Mouse (Mus musculus) hindbrain, embryonic 13.5 days (tissue): ENCODE results near the gene Cmtm4. TPM values are rescaled to one million over a fixed set of nuclear protein-coding genes. Genes with fewer than 3 reads are reported as not detected.

Source experiments
- ATAC-seq: fragments of 200-750 bp; cut with Nextera tagmentation; 2 replicates; pipeline ENCODE4 v1.8.0; 2017; ENCODE audit warnings: moderate TSS enrichment; ENCODE audit not compliant: low FRiP score
- H3K27ac ChIP-seq: fragments of 300-500 bp; sonication (generic); 2 replicates; pipeline ENCODE4 v1.5.1; 2015; ENCODE audit warnings: inconsistent platforms, mild to moderate bottlenecking, moderate library complexity
- H3K27me3 ChIP-seq: fragments of 300-500 bp; sonication (generic); 2 replicates; pipeline ENCODE4 v1.6.1; 2015; ENCODE audit warnings: mild to moderate bottlenecking, inconsistent platforms
- H3K36me3 ChIP-seq: fragments of 300-500 bp; sonication (generic); 2 replicates; pipeline ENCODE4 v1.6.1; 2015; ENCODE audit warnings: mild to moderate bottlenecking, inconsistent platforms
- H3K4me1 ChIP-seq: fragments of 300-500 bp; sonication (generic); replicated peaks from 2 replicates; pipeline ENCODE4 v1.6.1; 2015; ENCODE audit warnings: inconsistent platforms
- H3K4me2 ChIP-seq: fragments of 300-500 bp; sonication (generic); 2 replicates; pipeline ENCODE4 v1.6.1; 2015; ENCODE audit warnings: inconsistent platforms, mild to moderate bottlenecking, moderate library complexity
- H3K4me3 ChIP-seq: fragments of 300-500 bp; sonication (generic); 2 replicates; pipeline ENCODE4 v1.5.1; 2015; ENCODE audit warnings: mild to moderate bottlenecking, inconsistent platforms
- H3K9ac ChIP-seq: fragments of 300-500 bp; sonication (generic); 2 replicates; pipeline ENCODE4 v1.6.1; 2015; ENCODE audit warnings: mild to moderate bottlenecking, inconsistent platforms
- H3K9me3 ChIP-seq: fragments of 300-500 bp; sonication (generic); 2 replicates; pipeline ENCODE4 v1.6.1; 2016; ENCODE audit warnings: inconsistent platforms
- WGBS: fragments of 180-500 bp; shearing (Covaris S2); methylation state at CpG from one replicate; pipeline ENCODE4 v1.1.7; 2015; 5-methylcytosine and 5-hydroxymethylcytosine counted together
- polyA plus RNA-seq: library from polyadenylated mRNA; unstranded; fragments of >200 nt; fragmentation: Nextera tagmentation; extraction: Ambion mirVana; gene quantifications from 2 replicates; pipeline ENCODE4 v1.2.1, GENCODE M21; 2015

The Cmtm4 gene
- polyA plus RNA-seq, 1 experiment from 2014 or later = 2.1 TPM

GRCm38 (mm10) chr8:104369591-104369990 lies 26.0 kb downstream of the Cmtm4 start:
- ATAC-seq = no peak
- Histone ChIP-seq H3K9me3 (no peaks in the 10 kb centered on the region), H3K9ac (no peak overlapping the region), H3K27ac (no peak overlapping the region), H3K4me3 (no peak overlapping the region), H3K4me1 (peaks cover 34% of the 10 kb centered on the region), H3K27me3 (no peaks in the 10 kb centered on the region), H3K4me2 (no peak overlapping the region), H3K36me3 (no peaks in the 10 kb centered on the region)
- WGBS = 81% methylated on average over 12 of the region's 12 CpGs

DNA sequence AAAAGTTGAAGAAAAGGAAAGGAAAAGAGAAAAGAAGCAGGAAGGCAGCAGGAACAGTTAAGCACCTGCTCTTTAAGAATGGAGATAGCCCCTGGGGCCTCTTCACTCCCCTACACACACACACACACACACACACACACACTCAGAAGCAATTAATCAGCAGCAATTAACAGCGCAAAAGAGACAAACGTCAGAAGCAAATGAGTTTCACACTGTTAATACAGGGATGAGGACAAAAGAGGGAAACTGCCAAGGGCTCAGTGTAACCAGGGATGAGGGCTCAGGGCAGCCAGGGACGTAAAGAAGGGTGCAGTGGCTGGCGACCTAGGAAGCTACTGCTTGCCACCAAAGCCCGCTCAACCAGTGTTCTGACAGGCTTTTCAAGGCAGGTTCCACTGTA lies 28.2 kb downstream of the Cmtm4 start:
- no peak overlapping the region for H3K4me3 ChIP-seq
- ATAC-seq = peak; percentile 59
- H3K4me2 ChIP-seq = 0 out of 2 replicates have a peak overlapping the region, but pooled peaks have one; percentile 3
- no peaks in the 10 kb centered on the region for H3K27me3 ChIP-seq
- WGBS = 29% methylated on average over 5 of the region's 5 CpGs
- H3K4me1 ChIP-seq = peaks cover 28% of the 10 kb centered on the region
- peak overlapping the region; percentile 37; the same call in 1 of the 2 replicates for H3K27ac ChIP-seq
- no peaks in the 10 kb centered on the region for H3K36me3 ChIP-seq
- H3K9ac ChIP-seq = peak overlapping the region; percentile 6; the same call in 1 of the 2 replicates
- H3K9me3 ChIP-seq = no peaks in the 10 kb centered on the region

- H3K27me3 ChIP-seq = no peaks in the 10 kb centered on the region
- H3K4me2 ChIP-seq = no peak overlapping the region
- H3K4me1 ChIP-seq = peaks cover 28% of the 10 kb centered on the region
- ATAC-seq = no peak
- no peak overlapping the region for H3K4me3 ChIP-seq
- no peaks in the 10 kb centered on the region; the same call in 1 of the 2 replicates for H3K36me3 ChIP-seq
- H3K27ac ChIP-seq = no peak overlapping the region
- 93% methylated on average over 9 of the region's 9 CpGs for WGBS
- no peak overlapping the region for H3K9ac ChIP-seq
- no peaks in the 10 kb centered on the region for H3K9me3 ChIP-seq
These were observed 29.9 kb downstream of the Cmtm4 start for GRCm38 (mm10) chr8:104365695-104366094.

GRCm38 (mm10) chr8:104359778-104360456 lies 35.7 kb downstream of the Cmtm4 start:
- 0 out of 2 replicates have a peak overlapping the region, but pooled peaks have one; percentile 8 for H3K27ac ChIP-seq
- no peak overlapping the region for H3K4me2 ChIP-seq
- H3K9me3 ChIP-seq = no peaks in the 10 kb centered on the region
- no peak overlapping the region for H3K9ac ChIP-seq
- peaks cover 5% of the 10 kb centered on the region for H3K36me3 ChIP-seq
- H3K4me3 ChIP-seq = no peak overlapping the region
- H3K4me1 ChIP-seq = peaks cover 13% of the 10 kb centered on the region
- WGBS = 61% methylated on average over 15 of the region's 15 CpGs
- no peaks in the 10 kb centered on the region for H3K27me3 ChIP-seq
- no peak for ATAC-seq

DNA sequence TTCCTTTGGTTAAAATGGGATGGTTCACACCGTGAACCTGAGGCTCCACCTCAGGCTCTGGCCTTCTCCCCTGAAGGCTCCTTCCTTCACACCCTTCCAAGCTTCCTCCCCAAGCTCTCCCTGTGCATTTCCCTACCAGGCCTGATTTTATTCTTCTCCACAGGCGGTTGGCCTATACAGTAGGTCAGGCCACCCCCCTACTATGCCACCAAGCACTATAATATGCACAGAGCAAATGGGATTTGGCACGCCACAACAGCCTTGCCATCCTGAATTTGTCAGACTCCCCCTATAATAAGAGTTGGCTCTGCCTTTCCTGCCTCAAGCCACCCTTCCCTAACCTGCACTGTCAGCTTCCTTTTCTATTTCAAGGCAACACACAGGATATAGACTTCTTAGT lies 37.0 kb downstream of the Cmtm4 start:
- WGBS = 76% methylated on average over 3 of the region's 3 CpGs
- Histone ChIP-seq H3K4me1 (peaks cover 13% of the 10 kb centered on the region), H3K36me3 (peaks cover 17% of the 10 kb centered on the region), H3K9me3 (no peaks in the 10 kb centered on the region), H3K27me3 (no peaks in the 10 kb centered on the region), H3K9ac (no peak overlapping the region), H3K4me3 (no peak overlapping the region), H3K27ac (no peak overlapping the region), H3K4me2 (no peak overlapping the region)
- no peak for ATAC-seq

- Histone ChIP-seq H3K9me3 (no peaks in the 10 kb centered on the region), H3K4me2 (no peak overlapping the region), H3K4me1 (peaks cover 7% of the 10 kb centered on the region), H3K4me3 (no peak overlapping the region), H3K9ac (no peak overlapping the region), H3K36me3 (peaks cover 20% of the 10 kb centered on the region), H3K27ac (no peak overlapping the region), H3K27me3 (no peaks in the 10 kb centered on the region)
- 93% methylated on average over 10 of the region's 10 CpGs for WGBS
- ATAC-seq = no peak
These were observed 41.1 kb downstream of the Cmtm4 start for GRCm38 (mm10) chr8:104354504-104354903.

GRCm38 (mm10) chr8:104353186-104353585 lies 42.4 kb downstream of the Cmtm4 start:
- Histone ChIP-seq H3K9ac (no peak overlapping the region), H3K27ac (no peak overlapping the region), H3K4me3 (no peak overlapping the region), H3K27me3 (no peaks in the 10 kb centered on the region), H3K4me2 (no peak overlapping the region), H3K9me3 (no peaks in the 10 kb centered on the region), H3K36me3 (peaks cover 20% of the 10 kb centered on the region), H3K4me1 (peaks cover 3% of the 10 kb centered on the region; the same call in 1 of the 2 replicates)
- no peak for ATAC-seq
- 61% methylated on average over 5 of the region's 5 CpGs for WGBS

DNA sequence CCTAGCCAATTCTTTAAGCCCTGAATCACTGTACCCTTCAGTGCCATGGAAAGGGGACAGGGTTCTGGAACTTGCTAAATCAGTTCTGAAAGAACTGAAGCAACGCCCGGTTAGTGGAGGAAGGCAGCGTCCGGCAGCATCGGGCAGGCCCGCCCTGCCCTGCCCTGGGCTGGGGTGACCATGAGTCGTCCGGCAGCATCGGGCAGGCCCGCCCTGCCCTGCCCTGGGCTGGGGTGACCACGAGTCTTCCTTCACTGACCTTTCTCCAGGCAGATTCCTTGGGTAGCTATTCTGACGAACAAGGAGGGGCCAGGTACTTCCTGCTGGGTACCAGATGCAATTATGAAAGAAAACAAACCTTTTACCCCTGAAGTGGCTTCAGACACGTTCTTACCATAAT lies 45.6 kb downstream of the Cmtm4 start:
- Histone ChIP-seq H3K36me3 (peaks cover 16% of the 10 kb centered on the region), H3K4me3 (no peak overlapping the region), H3K27ac (no peak overlapping the region), H3K4me1 (peaks cover 3% of the 10 kb centered on the region; the same call in 1 of the 2 replicates), H3K9ac (no peak overlapping the region), H3K9me3 (no peaks in the 10 kb centered on the region), H3K4me2 (no peak overlapping the region), H3K27me3 (no peaks in the 10 kb centered on the region)
- WGBS = 83% methylated on average over 13 of the region's 13 CpGs
- ATAC-seq = no peak

DNA sequence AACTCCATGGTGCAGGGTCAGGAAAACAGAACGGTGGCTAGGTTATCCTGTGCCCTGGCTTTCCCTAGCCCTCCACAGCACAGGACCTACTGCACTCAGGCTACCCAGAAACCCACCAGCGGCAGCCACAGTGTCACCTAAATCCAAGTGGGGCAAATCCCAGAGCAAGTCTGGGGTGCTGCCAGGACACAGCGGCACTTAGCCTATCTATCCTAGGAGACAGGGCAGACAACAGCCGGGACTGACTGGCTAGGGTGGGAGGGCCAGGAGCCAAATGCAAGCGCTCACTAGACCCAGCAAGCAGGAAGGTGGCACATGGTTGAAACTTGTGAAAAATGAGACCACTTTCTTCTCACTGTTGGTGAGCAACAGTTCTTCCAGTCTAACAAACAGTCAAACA lies 46.6 kb downstream of the Cmtm4 start:
- Histone ChIP-seq H3K27ac (no peak overlapping the region), H3K9ac (no peak overlapping the region), H3K27me3 (no peaks in the 10 kb centered on the region), H3K36me3 (peaks cover 5% of the 10 kb centered on the region), H3K9me3 (no peaks in the 10 kb centered on the region), H3K4me1 (peaks cover 3% of the 10 kb centered on the region; the same call in 1 of the 2 replicates), H3K4me3 (no peak overlapping the region), H3K4me2 (no peak overlapping the region)
- WGBS = 85% methylated on average over 5 of the region's 5 CpGs
- ATAC-seq = no peak

DNA sequence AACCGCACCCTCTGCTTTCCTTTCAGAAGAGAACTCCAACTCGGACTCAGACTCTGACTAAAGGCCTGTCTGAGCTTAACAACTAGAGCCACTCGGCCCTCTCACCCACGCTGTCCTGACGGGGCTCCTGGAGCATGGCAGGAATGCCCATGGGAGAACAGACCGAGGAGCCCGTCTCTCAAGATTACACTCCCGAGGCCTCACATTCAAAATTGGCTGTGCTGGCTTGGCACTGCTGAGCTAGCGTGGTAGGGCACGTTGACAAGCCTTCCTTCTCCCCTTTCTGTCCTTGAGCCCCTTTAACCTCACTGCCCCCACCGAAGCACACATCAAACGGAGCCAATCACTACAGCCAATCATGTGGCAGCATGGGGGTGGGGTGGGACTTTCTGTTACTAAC lies 48.9 kb downstream of the Cmtm4 start:
- no peak overlapping the region for H3K9ac ChIP-seq
- no peak overlapping the region for H3K27ac ChIP-seq
- WGBS = 57% methylated on average over 12 of the region's 12 CpGs
- no peak for ATAC-seq
- H3K9me3 ChIP-seq = no peaks in the 10 kb centered on the region
- peaks cover under 1% of the 10 kb centered on the region for H3K4me1 ChIP-seq
- H3K4me3 ChIP-seq = no peak overlapping the region
- peaks cover 3% of the 10 kb centered on the region for H3K36me3 ChIP-seq
- H3K27me3 ChIP-seq = no peaks in the 10 kb centered on the region
- no peak overlapping the region for H3K4me2 ChIP-seq

DNA sequence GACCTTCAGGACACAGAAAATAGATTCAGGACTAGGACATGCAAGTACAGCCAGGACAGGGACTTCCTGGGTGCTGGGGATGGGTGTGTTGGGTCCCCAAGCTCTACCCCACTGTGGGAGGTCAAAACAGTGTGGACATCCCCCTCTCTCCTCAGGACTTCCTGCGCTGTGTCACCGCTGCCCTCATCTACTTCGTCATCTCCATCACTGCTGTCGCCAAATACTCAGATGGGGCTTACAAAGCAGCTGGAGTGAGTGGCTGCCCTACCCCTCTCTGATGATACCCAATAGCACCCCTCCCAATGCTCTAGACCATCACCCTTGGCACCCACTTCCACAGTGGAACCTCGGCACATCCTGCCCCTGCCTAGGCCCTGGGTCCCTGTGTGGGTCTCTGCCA lies 51.0 kb downstream of the Cmtm4 start:
- no peaks in the 10 kb centered on the region for H3K9me3 ChIP-seq
- no peaks in the 10 kb centered on the region for H3K27me3 ChIP-seq
- H3K4me2 ChIP-seq = no peak overlapping the region
- H3K9ac ChIP-seq = no peak overlapping the region
- H3K27ac ChIP-seq = no peak overlapping the region
- H3K36me3 ChIP-seq = no peaks in the 10 kb centered on the region; the same call in none of the 2 replicates
- H3K4me1 ChIP-seq = peaks cover 14% of the 10 kb centered on the region
- ATAC-seq = no peak
- H3K4me3 ChIP-seq = no peak overlapping the region
- 82% methylated on average over 5 of the region's 5 CpGs for WGBS

DNA sequence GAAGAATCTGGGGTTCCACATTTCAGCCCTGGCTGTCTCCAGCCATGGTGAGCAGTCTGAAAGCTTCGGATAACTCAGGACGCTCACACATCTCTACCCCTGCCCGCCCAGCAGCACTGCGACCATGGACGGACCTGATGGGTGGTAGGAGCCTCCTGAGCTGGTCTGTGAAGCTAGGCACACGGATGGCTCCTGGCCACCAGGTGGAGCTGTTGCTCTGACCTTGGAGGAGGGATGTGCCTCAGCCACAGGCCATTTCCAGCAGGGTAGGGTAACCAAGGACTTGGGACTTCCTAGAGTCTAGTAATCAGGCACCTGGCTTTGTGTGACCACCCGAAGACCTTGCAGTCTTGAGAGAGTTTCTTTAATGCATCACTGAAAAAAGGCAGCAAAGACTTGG lies 51.6 kb downstream of the Cmtm4 start:
- no peaks in the 10 kb centered on the region; the same call in none of the 2 replicates for H3K36me3 ChIP-seq
- 18% methylated on average over 7 of the region's 7 CpGs for WGBS
- H3K9me3 ChIP-seq = no peaks in the 10 kb centered on the region
- no peak overlapping the region for H3K27ac ChIP-seq
- peak; percentile 64; the same call in 1 of the 2 replicates for ATAC-seq
- no peak overlapping the region for H3K9ac ChIP-seq
- peaks cover 19% of the 10 kb centered on the region for H3K4me1 ChIP-seq
- no peak overlapping the region for H3K4me3 ChIP-seq
- no peak overlapping the region for H3K4me2 ChIP-seq
- H3K27me3 ChIP-seq = no peaks in the 10 kb centered on the region

DNA sequence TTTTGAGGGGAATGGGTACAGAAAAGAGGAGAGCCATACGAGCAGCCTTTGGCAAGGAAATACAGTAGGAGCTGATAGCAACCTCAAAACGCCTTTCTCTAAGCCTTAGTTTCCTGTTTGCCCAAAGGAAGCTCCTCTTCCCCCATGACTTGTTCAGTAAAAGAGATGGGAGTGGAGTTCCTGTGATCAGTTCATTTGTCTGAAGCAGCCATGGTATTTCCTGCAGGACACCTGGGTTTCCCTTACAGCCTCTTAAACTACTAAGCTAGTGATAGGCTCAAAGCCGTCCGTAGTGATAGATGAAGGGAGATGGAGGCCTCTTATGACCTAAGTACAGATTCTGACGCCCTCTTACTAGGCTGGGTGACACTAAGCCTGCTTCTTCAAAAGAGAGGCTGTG lies 53.2 kb downstream of the Cmtm4 start:
- peaks cover 19% of the 10 kb centered on the region for H3K4me1 ChIP-seq
- no peaks in the 10 kb centered on the region for H3K9me3 ChIP-seq
- WGBS = 83% methylated on average over 5 of the region's 5 CpGs

More for the DNA sequence above, 53.2 kb downstream of the Cmtm4 start:
- Histone ChIP-seq H3K27me3 (no peaks in the 10 kb centered on the region), H3K36me3 (no peaks in the 10 kb centered on the region; the same call in none of the 2 replicates), H3K27ac (no peak overlapping the region), H3K4me2 (no peak overlapping the region), H3K9ac (no peak overlapping the region), H3K4me3 (no peak overlapping the region)
- ATAC-seq = no peak
